Comparison of ENCODE assay signal across 26 mouse cellular contexts in genomic region chr15:91634236-91634635, GRCm38 (mm10). TPM values are rescaled to one million over a fixed set of nuclear protein-coding genes. Genes with fewer than 3 reads are reported as not detected.
DNase-seq lines count a peak whose midpoint lies in the region; TF ChIP-seq lines count a peak whose summit lies in the region.
"Had no signal": no experiment of that assay in that cellular context is flagged by ENCODE, and none has a peak within 500 bp of the region (broad histone marks: within the 10 kb centered on the region; RNA-seq: fewer than 3 reads in every experiment).

No protein-coding gene starts in this region.

- H3K27ac ChIP-seq in bone marrow, adult 2 months (ENCODE audit: control insufficient read depth, insufficient read depth, low read depth, low read length, poor library complexity), result peak overlapping the region; percentile 45
- H3K27ac ChIP-seq: embryonic facial prominence, embryonic 13.5 days; forebrain, embryonic 12.5 days; hindbrain, embryonic 13.5 days; kidney, embryonic 15.5 days; limb, embryonic 13.5 days; liver, embryonic 14.5 days; midbrain, embryonic 15.5 days; neural tube, embryonic 13.5 days had no signal

- TF ChIP-seq CTCF in lung, adult 2 months (IDR thresholded peaks at IDR 0.05; ENCODE audit: insufficient read depth, low read length), result no peak
- TF ChIP-seq CTCF in bone marrow, adult 2 months (IDR thresholded peaks at IDR 0.05; ENCODE audit: control insufficient read depth, insufficient read depth, low read length), result no peak

- no peaks in the 10 kb centered on the region for H3K4me1 ChIP-seq in lung, adult 2 months (ENCODE audit: control insufficient read depth, insufficient read depth, low read length)
- no peaks in the 10 kb centered on the region; the same call in 1 of the 2 replicates for H3K4me1 ChIP-seq in bone marrow, adult 2 months (ENCODE audit: control insufficient read depth, insufficient read depth, low read length)
- H3K4me1 ChIP-seq: forebrain, embryonic 12.5 days; hindbrain, embryonic 13.5 days; kidney, embryonic 15.5 days; limb, embryonic 13.5 days; megakaryocyte, embryonic 14.5 days; midbrain, embryonic 15.5 days; neural tube, embryonic 13.5 days had no signal

- WGBS in lung, adult 2 months, result 77% methylated on average over 8 of the region's 8 CpGs
- 43% methylated on average over 8 of the region's 8 CpGs for WGBS in bone marrow, adult 2 months

- TF ChIP-seq POLR2A in lung, adult 2 months (IDR thresholded peaks at IDR 0.05; ENCODE audit: borderline replicate concordance, extremely low read depth, low read depth, low read length), result no peak
- TF ChIP-seq POLR2A in bone marrow, adult 2 months (IDR thresholded peaks at IDR 0.05; ENCODE audit: borderline replicate concordance, control insufficient read depth, low read depth, low read length), result no peak

- DNase-seq in lung, postnatal 10 days, result peak; percentile 13
- DNase-seq in lung, adult 2 months, result no peak
- DNase-seq in spleen, adult 12 weeks (ENCODE audit: low spot score), result peak; percentile 60
- DNase-seq in spleen, postnatal 4 days (ENCODE audit: low spot score in 2 of 2), result peak; percentile 73 to 86
- no peak for DNase-seq in layer of hippocampus, adult 11-12 months (ENCODE audit: low spot score)
- DNase-seq in right cerebral cortex, postnatal 36 days (ENCODE audit: low spot score in 2 of 2), result no peak
- DNase-seq: cerebellum, adult 11-12 months; cerebellum, postnatal 14 days; gastrocnemius, postnatal 25 days; kidney, adult 11 months; kidney, postnatal 4 days; layer of hippocampus, adult 9-11 months; right cerebral cortex, adult 18-20 months; thymus, postnatal 14 days had no signal

- no peak overlapping the region for H3K4me3 ChIP-seq in lung, adult 2 months (replicated peaks; ENCODE audit: extremely low read depth, low read depth, low read length)
- no peak overlapping the region for H3K4me3 ChIP-seq in bone marrow, adult 2 months (replicated peaks; ENCODE audit: control insufficient read depth, low read depth, low read length)
- H3K4me3 ChIP-seq: embryonic facial prominence, embryonic 13.5 days; erythroblast, embryonic 14.5 days; forebrain, embryonic 12.5 days; hindbrain, embryonic 13.5 days; kidney, embryonic 15.5 days; limb, embryonic 13.5 days; megakaryocyte, embryonic 14.5 days; midbrain, embryonic 15.5 days; myocyte; neural tube, embryonic 13.5 days had no signal

RNA-seq across cellular contexts. Expression of gene Lrrk2, which starts 38.7 kb away (rescaled TPM):
- 12.2 and 14.7 TPM in 2 replicates for polyA plus RNA-seq in lung, adult 2 months (2012; rRNA removed)
- 7.4 and 20.5 TPM in 2 replicates for polyA plus RNA-seq in bone marrow, adult 2 months (2011; ENCODE audit: insufficient read depth, insufficient read length, low replicate concordance, missing spikeins)
- polyA plus RNA-seq: erythroblast, embryonic 14.5 days had no signal

Comparison
In these comparisons a context has a peak if more than half of its experiments do, and no peak if none do; other contexts are left out.
1. DNase-seq: peak in lung, postnatal 10 days (single experiment), spleen, adult 12 weeks (single experiment) and spleen, postnatal 4 days (2 of 2); none in lung, adult 2 months (single experiment), layer of hippocampus, adult 11-12 months (single experiment) and right cerebral cortex, postnatal 36 days (0 of 2).